Mouse (Mus musculus) CH12.LX (cell line): ENCODE results near the gene Slc15a4. TPM values are rescaled to one million over a fixed set of nuclear protein-coding genes. Genes with fewer than 3 reads are reported as not detected.
A peak's percentile ranks its signal among the peaks of the same experiment; 100 is the strongest.

Experiments used
- DNase-seq: peaks from one replicate; pipeline ENCODE4 v3.0.0-alpha.2; 2013; ENCODE audit errors: extremely low read depth
- H3K27ac ChIP-seq: 2 replicates; pipeline ENCODE4 v1.5.1; 2012; ENCODE audit warnings: low read depth, mild to moderate bottlenecking, control low read depth, moderate library complexity; ENCODE audit not compliant: insufficient read depth
- H3K27me3 ChIP-seq: replicated peaks from 2 replicates; pipeline ENCODE3; 2012; ENCODE audit warnings: inconsistent platforms
- H3K36me3 ChIP-seq, 2 experiments: replicated peaks in 1 of 2; 2 replicates each; pipeline versions ENCODE3 to v1.6.1; 2012; ENCODE audit warnings: inconsistent platforms in 1 of 2, low read length in 1 of 2, mild to moderate bottlenecking in 1 of 2, mixed read lengths in 1 of 2, moderate library complexity in 1 of 2; ENCODE audit not compliant: control insufficient read depth in 1 of 2, insufficient read depth in 1 of 2
- H3K4me1 ChIP-seq, 2 experiments: 2 replicates each; pipeline ENCODE4 v1.6.1; 2012; ENCODE audit warnings: inconsistent platforms in 1 of 2, moderate library complexity in 1 of 2; ENCODE audit not compliant: insufficient read depth in 2 of 2, control insufficient read depth in 1 of 2
- H3K4me2 ChIP-seq: 2 replicates; pipeline ENCODE4 v1.6.1; 2012; ENCODE audit warnings: low read depth, mild to moderate bottlenecking, control low read depth; ENCODE audit not compliant: poor library complexity, insufficient read depth, severe bottlenecking
- H3K4me3 ChIP-seq, 3 experiments: fragments of 150-350 bp in 1 of 3; sonication (generic) in 1 of 3; replicated peaks in 1 of 3; 2 replicates each; pipeline versions ENCODE3 to v1.5.1; 2011 to 2012; ENCODE audit warnings: low read depth in 2 of 3, low read length in 2 of 3, mild to moderate bottlenecking in 2 of 3, moderate library complexity in 2 of 3, control low read depth in 1 of 3, improper control_type of control experiment in 1 of 3, inconsistent platforms in 1 of 3, mixed read lengths in 1 of 3; ENCODE audit not compliant: poor library complexity in 1 of 3
- H3K79me2 ChIP-seq: replicated peaks from 2 replicates; pipeline ENCODE4 v1.6.1; 2012; ENCODE audit warnings: mild to moderate bottlenecking, moderate library complexity; ENCODE audit not compliant: control insufficient read depth, poor library complexity, insufficient read depth, severe bottlenecking; ENCODE audit errors: extremely low read depth
- H3K9ac ChIP-seq: 2 replicates; pipeline ENCODE4 v1.6.1; 2012; ENCODE audit warnings: low read depth, mild to moderate bottlenecking, control low read depth, moderate library complexity; ENCODE audit not compliant: insufficient read depth
- H3K9me3 ChIP-seq: replicated peaks from 2 replicates; pipeline ENCODE3; 2012; ENCODE audit warnings: low read length, inconsistent platforms, mixed read lengths
- CHD1 ChIP-seq: IDR thresholded peaks from 2 replicates; pipeline ENCODE4 v1.6.1; 2012; ENCODE audit warnings: low read depth, low read length, improper control_type of control experiment, inconsistent platforms
- CHD2 ChIP-seq: IDR thresholded peaks from 2 replicates; pipeline ENCODE4 v1.6.1; 2011; ENCODE audit warnings: low read length, improper control_type of control experiment
- E2F4 ChIP-seq: IDR thresholded peaks from 2 replicates; pipeline ENCODE4 v1.6.1; 2011; ENCODE audit warnings: low read depth, low read length, improper control_type of control experiment; ENCODE audit not compliant: insufficient replicate concordance
- ELF1 ChIP-seq: IDR thresholded peaks from 2 replicates; pipeline ENCODE4 v1.6.1; 2014; ENCODE audit warnings: low read depth, mild to moderate bottlenecking, inconsistent platforms, low read length, improper control_type of control experiment
- EP300 ChIP-seq: IDR thresholded peaks from 2 replicates; pipeline ENCODE4 v1.6.1; 2011; ENCODE audit warnings: low read length, improper control_type of control experiment
- ETS1 ChIP-seq: conservative IDR thresholded peaks from 2 replicates; pipeline ENCODE4 v1.6.1; 2012; ENCODE audit warnings: low read depth, mild to moderate bottlenecking, inconsistent platforms, low read length, improper control_type of control experiment, moderate library complexity
- HCFC1 ChIP-seq: IDR thresholded peaks from 2 replicates; pipeline ENCODE4 v1.6.1; 2012; ENCODE audit warnings: low read depth, mild to moderate bottlenecking, inconsistent platforms, low read length, improper control_type of control experiment
- JUN ChIP-seq: IDR thresholded peaks from 2 replicates; pipeline ENCODE4 v1.6.1; 2011; ENCODE audit warnings: low read depth, mild to moderate bottlenecking, low read length, improper control_type of control experiment, moderate library complexity; ENCODE audit not compliant: insufficient read depth
- KAT2A ChIP-seq: IDR thresholded peaks from 2 replicates; pipeline ENCODE4 v1.6.1; 2012; ENCODE audit warnings: low read length, improper control_type of control experiment, inconsistent platforms; ENCODE audit not compliant: insufficient replicate concordance
- MAFK ChIP-seq: IDR thresholded peaks from 2 replicates; pipeline ENCODE4 v1.6.1; 2011; ENCODE audit warnings: low read length, improper control_type of control experiment; ENCODE audit not compliant: insufficient replicate concordance
- MAZ ChIP-seq: IDR thresholded peaks from 2 replicates; pipeline ENCODE4 v1.6.1; 2012; ENCODE audit warnings: low read depth, mild to moderate bottlenecking, inconsistent platforms, low read length, improper control_type of control experiment, moderate library complexity
- MEF2A ChIP-seq: IDR thresholded peaks from 2 replicates; pipeline ENCODE4 v1.6.1; 2014; ENCODE audit warnings: low read depth, mild to moderate bottlenecking, inconsistent platforms, low read length, improper control_type of control experiment, borderline replicate concordance
- MYC ChIP-seq: IDR thresholded peaks from 2 replicates; pipeline ENCODE4 v1.6.1; 2011; ENCODE audit warnings: low read depth, mild to moderate bottlenecking, improper control_type of control experiment, low read length
- NELFE ChIP-seq: IDR thresholded peaks from 2 replicates; pipeline ENCODE4 v1.6.1; 2011; ENCODE audit warnings: low read depth, low read length, improper control_type of control experiment
- NRF1 ChIP-seq: IDR thresholded peaks from 2 replicates; pipeline ENCODE4 v1.6.1; 2014; ENCODE audit warnings: low read depth, mild to moderate bottlenecking, inconsistent platforms, low read length, improper control_type of control experiment, moderate library complexity
- POLR2A ChIP-seq: IDR thresholded peaks from 2 replicates; pipeline ENCODE4 v1.6.1; 2011; ENCODE audit warnings: low read depth, mild to moderate bottlenecking, improper control_type of control experiment, low read length
- POLR2AphosphoS2 ChIP-seq: IDR thresholded peaks from 2 replicates; pipeline ENCODE4 v1.6.1; 2011; ENCODE audit warnings: low read depth, low read length, improper control_type of control experiment
- SMC3 ChIP-seq: IDR thresholded peaks from 2 replicates; pipeline ENCODE4 v1.6.1; 2011; ENCODE audit warnings: low read depth, low read length, improper control_type of control experiment
- TBP ChIP-seq: conservative IDR thresholded peaks from 2 replicates; pipeline ENCODE4 v1.6.1; 2011; ENCODE audit warnings: low read depth, low read length, improper control_type of control experiment
- ZC3H11A ChIP-seq: IDR thresholded peaks from 2 replicates; pipeline ENCODE4 v1.6.1; 2012; ENCODE audit warnings: low read depth, mild to moderate bottlenecking, inconsistent platforms, low read length, improper control_type of control experiment
- ZMIZ1 ChIP-seq: IDR thresholded peaks from 2 replicates; pipeline ENCODE4 v1.6.1; 2012; ENCODE audit warnings: low read depth, mild to moderate bottlenecking, inconsistent platforms, low read length, improper control_type of control experiment
- ZNF384 ChIP-seq: IDR thresholded peaks from 2 replicates; pipeline ENCODE4 v1.6.1; 2012; ENCODE audit warnings: low read depth, low read length, improper control_type of control experiment, inconsistent platforms
- dilution Hi-C: fragments of 300-500 bp; cut with MboI; formaldehyde crosslinking; loops from 2 replicates; pipeline ENCODE4 v1.14.3; 2020; ENCODE audit warnings: low sequenced_read_pairs; ENCODE audit not compliant: extremely low pct_unique_long_range_greater_than_20kb, extremely low pct_ligation_motif_present
- in situ Hi-C: fragments of 300-500 bp; cut with MboI; formaldehyde crosslinking; loops from 3 replicates; pipeline ENCODE4 v1.14.3; 2019; ENCODE audit warnings: low sequenced_read_pairs, low pct_ligation_motif_present, low pct_unique_long_range_greater_than_20kb, mixed read lengths
- polyA plus RNA-seq: library from polyadenylated mRNA; unstranded; fragments of >175 nt; gene quantifications from 2 replicates; pipeline ENCODE4 v1.2.1, GENCODE M21; 2012; ENCODE audit warnings: low read depth; ENCODE audit not compliant: insufficient read length
- total RNA-seq, 2 experiments: library from RNA; depleted of rRNA; stranded (reverse); fragments of 300-350 nt in 1 of 2; fragments of >200 nt in 1 of 2; gene quantifications; 2 replicates each; pipeline ENCODE4 v1.2.3; 2012 to 2014

Gene Slc15a4
- total and polyA plus RNA-seq, 3 experiments = 25.7 to 52.7 (median 25.8) TPM

DNA sequence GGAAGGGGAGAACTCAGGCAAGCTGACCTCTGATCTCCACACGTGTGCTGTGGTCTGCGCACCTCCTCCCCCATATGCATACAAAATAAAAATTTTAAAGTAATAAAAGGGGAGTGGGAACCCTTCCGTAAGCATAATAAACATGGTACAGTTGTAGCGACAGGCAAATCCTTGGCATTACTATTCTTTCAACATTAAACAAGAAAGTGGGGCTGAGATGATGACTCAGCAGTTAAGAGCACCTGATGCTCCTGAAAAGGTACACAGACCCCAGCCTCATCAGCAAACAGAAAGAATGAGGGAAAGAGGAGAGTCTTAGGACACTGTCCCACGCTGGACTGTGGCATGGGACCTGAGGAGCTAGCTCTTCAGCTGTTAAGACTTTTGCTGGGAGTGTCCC is 29.7 kb downstream of the Slc15a4 start:
- Histone ChIP-seq H3K4me3 (no peak overlapping the region), H3K27me3 (no peaks in the 10 kb centered on the region), H3K9me3 (no peaks in the 10 kb centered on the region), H3K79me2 (peaks cover 47% of the 10 kb centered on the region), H3K4me2 (no peak overlapping the region), H3K4me1 (peaks cover 0 to 16% of the 10 kb centered on the region in 2 experiments; a peak in 2 of 4 replicates), H3K27ac (no peak overlapping the region), H3K36me3 (peaks cover 86 to 97% of the 10 kb centered on the region in 2 experiments), H3K9ac (no peak overlapping the region)
- TF ChIP-seq KAT2A (no peak), HCFC1 (no peak), MAFK (peak; percentile 81; the same call in 1 of the 2 replicates), ELF1 (no peak), POLR2A (no peak)
- in situ Hi-C loops (loop anchor here (5.0 to 25.0 kb wide), 2 partner anchors 39 to 1409 kb away; partner anchors contain the start of genes Ran and Stx2), dilution Hi-C loops (no loop called here)
- DNase-seq = no peak

DNA sequence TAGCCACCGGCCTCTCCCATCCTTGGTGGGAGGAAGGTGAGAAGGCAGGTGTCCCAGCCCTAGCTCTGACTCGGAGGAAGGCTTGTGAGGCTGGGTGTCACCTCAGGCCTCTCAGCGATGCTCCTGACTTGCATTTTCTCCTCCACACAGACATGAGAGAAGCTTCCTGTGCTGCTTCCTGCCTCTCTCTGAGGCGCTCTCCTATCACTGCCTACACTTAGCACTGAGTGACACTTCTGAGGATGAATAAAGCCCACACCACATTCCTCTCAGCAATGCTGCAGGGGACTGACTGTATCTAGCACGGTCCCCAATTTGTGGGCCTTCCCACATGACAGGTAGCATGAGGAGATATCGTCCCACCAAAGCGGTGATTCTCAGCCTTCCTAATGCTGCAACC is 35.8 kb downstream of the Slc15a4 start:
- dilution Hi-C loops (no loop called here), in situ Hi-C loops (no loop called here)
- Histone ChIP-seq H3K27me3 (no peaks in the 10 kb centered on the region), H3K4me3 (no peak overlapping the region), H3K4me2 (no peak overlapping the region), H3K27ac (no peak overlapping the region), H3K4me1 (peaks cover 0 to 12% of the 10 kb centered on the region in 2 experiments; a peak in 2 of 4 replicates), H3K9ac (no peak overlapping the region), H3K9me3 (no peaks in the 10 kb centered on the region), H3K79me2 (no peaks in the 10 kb centered on the region; the same call in 1 of the 2 replicates), H3K36me3 (peaks cover 89 to 98% of the 10 kb centered on the region in 2 experiments)
- no peak for DNase-seq
- no peak for TF ChIP-seq ETS1
- no peak for TF ChIP-seq NELFE
- no peak for TF ChIP-seq SMC3
- no peak for TF ChIP-seq NRF1
- TF ChIP-seq KAT2A = no peak
- no peak for TF ChIP-seq MYC
- TF ChIP-seq POLR2AphosphoS2 = no peak
- no peak for TF ChIP-seq HCFC1
- TF ChIP-seq CHD1 = no peak
- no peak for TF ChIP-seq MEF2A
- no peak for TF ChIP-seq MAZ
- no peak for TF ChIP-seq CHD2
- no peak for TF ChIP-seq EP300
- TF ChIP-seq E2F4 = no peak
- TF ChIP-seq ZNF384 = no peak
- TF ChIP-seq JUN = no peak
- TF ChIP-seq ZC3H11A = no peak
- no peak for TF ChIP-seq TBP
- no peak for TF ChIP-seq ZMIZ1
